ENCODE assay signal across 22 mouse cellular contexts in genomic region chr10:103140609-103141008, GRCm38 (mm10).
"Had no signal": no experiment of that assay in that cellular context is flagged by ENCODE, and none has a peak within 500 bp of the region (broad histone marks: within the 10 kb centered on the region; RNA-seq: fewer than 3 reads in every experiment).

No protein-coding gene starts in this region.

- H3K4me3 ChIP-seq: limb, embryonic 13.5 days; liver, embryonic 12.5 days; liver, embryonic 15.5 days; lung, embryonic 15.5 days; megakaryocyte, embryonic 14.5 days; midbrain, embryonic 10.5 days; neural tube, embryonic 12.5 days; neural tube, embryonic 15.5 days; stomach, embryonic 15.5 days had no signal

- H3K36me3 ChIP-seq: limb, embryonic 13.5 days; liver, embryonic 12.5 days; liver, embryonic 15.5 days; lung, embryonic 15.5 days; midbrain, embryonic 10.5 days; neural tube, embryonic 12.5 days; neural tube, embryonic 15.5 days; stomach, embryonic 15.5 days had no signal

- H3K27ac ChIP-seq: limb, embryonic 13.5 days; liver, embryonic 12.5 days; liver, embryonic 15.5 days; lung, embryonic 15.5 days; midbrain, embryonic 10.5 days; neural tube, embryonic 12.5 days; neural tube, embryonic 15.5 days; stomach, embryonic 15.5 days had no signal

- ATAC-seq: intestine, postnatal 0 days; liver, embryonic 12.5 days had no signal

- H3K4me2 ChIP-seq: limb, embryonic 13.5 days; liver, embryonic 12.5 days; liver, embryonic 15.5 days; lung, embryonic 15.5 days; neural tube, embryonic 12.5 days; neural tube, embryonic 15.5 days; stomach, embryonic 15.5 days had no signal

- H3K27me3 ChIP-seq: limb, embryonic 13.5 days; liver, embryonic 12.5 days; liver, embryonic 15.5 days; lung, embryonic 15.5 days; megakaryocyte, embryonic 14.5 days; neural tube, embryonic 12.5 days; neural tube, embryonic 15.5 days; stomach, embryonic 15.5 days had no signal

- H3K4me1 ChIP-seq: limb, embryonic 13.5 days; liver, embryonic 12.5 days; liver, embryonic 15.5 days; lung, embryonic 15.5 days; megakaryocyte, embryonic 14.5 days; midbrain, embryonic 10.5 days; neural tube, embryonic 12.5 days; neural tube, embryonic 15.5 days; stomach, embryonic 15.5 days had no signal

- H3K9me3 ChIP-seq: limb, embryonic 13.5 days; liver, embryonic 12.5 days; liver, embryonic 15.5 days; lung, embryonic 15.5 days; megakaryocyte, embryonic 14.5 days; midbrain, embryonic 10.5 days; neural tube, embryonic 12.5 days; neural tube, embryonic 15.5 days; stomach, embryonic 15.5 days had no signal

- H3K9ac ChIP-seq: limb, embryonic 13.5 days; liver, embryonic 12.5 days; liver, embryonic 15.5 days; lung, embryonic 15.5 days; neural tube, embryonic 12.5 days; neural tube, embryonic 15.5 days; stomach, embryonic 15.5 days had no signal

- DNase-seq: kidney, adult 8-10 months; kidney, postnatal 10 days; left cerebral cortex, postnatal 4 days; liver; lung, adult 18-20 months; lung, postnatal 10 days; lung, postnatal 36 days; midbrain, embryonic 14.5 days; right cerebral cortex, adult 18-20 months; right cerebral cortex, postnatal 14 days; right cerebral cortex, postnatal 4 days; thymus, postnatal 36 days had no signal
